Mouse (Mus musculus) forebrain, postnatal 0 days (tissue): ENCODE measurements around the gene Gatad2a. TPM values are rescaled to one million over a fixed set of nuclear protein-coding genes. Genes with fewer than 3 reads are reported as not detected.

Source experiments
- ATAC-seq: fragments of 200-750 bp; cut with Nextera tagmentation; 2 replicates; pipeline ENCODE4 v1.8.0; 2017; ENCODE audit warnings: mild to moderate bottlenecking, moderate library complexity
- DNase-seq: peaks from one replicate; pipeline ENCODE4 v3.0.0-alpha.2; 2015
- H3K27ac ChIP-seq: fragments of 300-500 bp; sonication (generic); 2 replicates; pipeline ENCODE4 v1.5.1; 2014; ENCODE audit warnings: low read depth, mild to moderate bottlenecking, antibody characterized with exemption, low read length, moderate library complexity, mixed read lengths
- H3K27me3 ChIP-seq: fragments of 300-500 bp; sonication (generic); 2 replicates; pipeline ENCODE4 v1.6.1; 2014; ENCODE audit warnings: mild to moderate bottlenecking, low read length, mixed read lengths; ENCODE audit not compliant: insufficient read depth
- H3K36me3 ChIP-seq: fragments of 300-500 bp; sonication (generic); 2 replicates; pipeline ENCODE4 v1.6.1; 2014; ENCODE audit warnings: mild to moderate bottlenecking, moderate library complexity; ENCODE audit not compliant: insufficient read depth
- H3K4me1 ChIP-seq: fragments of 300-500 bp; sonication (generic); 2 replicates; pipeline ENCODE4 v1.6.1; 2014; ENCODE audit warnings: antibody characterized with exemption; ENCODE audit not compliant: insufficient read depth
- H3K4me2 ChIP-seq: fragments of 300-500 bp; sonication (generic); 2 replicates; pipeline ENCODE4 v1.6.1; 2014; ENCODE audit warnings: low read depth, mild to moderate bottlenecking, moderate library complexity
- H3K4me3 ChIP-seq: fragments of 300-500 bp; sonication (generic); 2 replicates; pipeline ENCODE4 v1.5.1; 2014; ENCODE audit warnings: low read depth, low read length, mixed read lengths
- H3K9ac ChIP-seq: fragments of 300-500 bp; sonication (generic); 2 replicates; pipeline ENCODE4 v1.6.1; 2014; ENCODE audit warnings: mild to moderate bottlenecking
- H3K9me3 ChIP-seq: fragments of 300-500 bp; sonication (generic); 2 replicates; pipeline ENCODE4 v1.6.1; 2016; ENCODE audit warnings: low read length
- CTCF ChIP-seq: sonication (generic); IDR thresholded peaks from 2 replicates; pipeline ENCODE4 v1.5.1; 2016; ENCODE audit warnings: antibody characterized with exemption, control low read depth, low read depth
- WGBS: fragments of 180-500 bp; shearing (Covaris S2); extraction: QIAGEN DNeasy Blood & Tissue Kit; methylation state at CpG from one replicate; pipeline ENCODE4 v1.1.7; 2014; 5-methylcytosine and 5-hydroxymethylcytosine counted together
- polyA plus RNA-seq: library from polyadenylated mRNA; unstranded; fragments of >200 nt; fragmentation: Nextera tagmentation; extraction: Ambion mirVana; gene quantifications from 2 replicates; pipeline ENCODE4 v1.2.1, GENCODE M21; 2015
- total RNA-seq: library from RNA; depleted of rRNA; stranded (reverse); fragments of >200 nt; gene quantifications from 2 replicates; pipeline ENCODE4 v1.2.3, GENCODE M21; 2014; rRNA removed

The Gatad2a gene
- total and polyA plus RNA-seq, 2 experiments from 2014 or later: 24.9 to 27.8 TPM

GRCm38 (mm10) chr8:69863387-69864020, 132.7 kb downstream of the Gatad2a start:
- H3K27ac ChIP-seq: no peak overlapping the region
- H3K4me2 ChIP-seq: no peak overlapping the region
- H3K27me3 ChIP-seq: no peaks in the 10 kb centered on the region
- no peaks in the 10 kb centered on the region for H3K4me1 ChIP-seq
- TF ChIP-seq CTCF: no peak
- ATAC-seq: no peak
- no peak for DNase-seq
- no peak overlapping the region for H3K4me3 ChIP-seq
- H3K9me3 ChIP-seq: no peaks in the 10 kb centered on the region
- WGBS: 83% methylated on average over 5 of the region's 5 CpGs
- H3K9ac ChIP-seq: no peak overlapping the region
- H3K36me3 ChIP-seq: peaks cover 14% of the 10 kb centered on the region

GRCm38 (mm10) chr8:69861251-69861650, 134.9 kb downstream of the Gatad2a start:
- Histone ChIP-seq H3K36me3 (peaks cover 14% of the 10 kb centered on the region), H3K9ac (no peak overlapping the region), H3K27me3 (no peaks in the 10 kb centered on the region), H3K4me1 (no peaks in the 10 kb centered on the region), H3K4me3 (no peak overlapping the region), H3K4me2 (no peak overlapping the region), H3K9me3 (no peaks in the 10 kb centered on the region), H3K27ac (no peak overlapping the region)
- 61% methylated on average over 2 of the region's 2 CpGs for WGBS
- no peak for TF ChIP-seq CTCF
- ATAC-seq (no peak), DNase-seq (no peak)

- TF ChIP-seq CTCF: peak; percentile 28; the same call in 1 of the 2 replicates
- Histone ChIP-seq H3K4me1 (no peaks in the 10 kb centered on the region), H3K27me3 (no peaks in the 10 kb centered on the region), H3K4me3 (no peak overlapping the region), H3K9me3 (no peaks in the 10 kb centered on the region), H3K27ac (no peak overlapping the region), H3K36me3 (peaks cover 14% of the 10 kb centered on the region), H3K4me2 (no peak overlapping the region), H3K9ac (no peak overlapping the region)
- WGBS: 53% methylated on average over 4 of the region's 4 CpGs
- ATAC-seq (no peak), DNase-seq (no peak)
Measured at GRCm38 (mm10) chr8:69860807-69861206, 135.4 kb downstream of the Gatad2a start.

Other genes starting within 250 kb of the Gatad2a start
- gene Zfp963, start 246.4 kb downstream of the Gatad2a start, total RNA-seq: 5.0 TPM in 2 replicates
- gene Zfp963, start 246.4 kb downstream of the Gatad2a start, polyA plus RNA-seq: 3.7 and 4.5 TPM in 2 replicates
- gene Gm20422, start 221.5 kb downstream of the Gatad2a start, total RNA-seq: 0.23 and 3.5 TPM in 2 replicates
- gene Gm20422, start 221.5 kb downstream of the Gatad2a start, polyA plus RNA-seq: 0.33 and 1.2 TPM in 2 replicates
- gene Atp13a1, start 205.2 kb downstream of the Gatad2a start, total RNA-seq: 61.0 and 74.4 TPM in 2 replicates
- gene Atp13a1, start 205.2 kb downstream of the Gatad2a start, polyA plus RNA-seq: 37.3 and 39.6 TPM in 2 replicates
- gene Zfp866, start 205.2 kb downstream of the Gatad2a start, total RNA-seq: 47.5 and 59.2 TPM in 2 replicates
- 10.7 and 16.6 TPM in 2 replicates for gene Zfp866, start 205.2 kb downstream of the Gatad2a start, polyA plus RNA-seq
- 47.4 and 47.6 TPM in 2 replicates for gene Gmip, start 187.7 kb downstream of the Gatad2a start, total RNA-seq
- gene Gmip, start 187.7 kb downstream of the Gatad2a start, polyA plus RNA-seq: 33.2 and 35.0 TPM in 2 replicates
- 5.6 and 6.1 TPM in 2 replicates for gene Lpar2, start 174.0 kb downstream of the Gatad2a start, total RNA-seq
- 0.38 and 0.45 TPM in 2 replicates for gene Lpar2, start 174.0 kb downstream of the Gatad2a start, polyA plus RNA-seq
- gene Pbx4, start 163.9 kb downstream of the Gatad2a start, total RNA-seq: 23.3 and 38.8 TPM in 2 replicates
- 90.8 and 92.8 TPM in 2 replicates for gene Pbx4, start 163.9 kb downstream of the Gatad2a start, polyA plus RNA-seq
- 13.5 and 13.8 TPM in 2 replicates for gene Cilp2, start 108.7 kb downstream of the Gatad2a start, total RNA-seq
- 9.5 and 10.1 TPM in 2 replicates for gene Cilp2, start 108.7 kb downstream of the Gatad2a start, polyA plus RNA-seq
- 0.95 TPM in 1 of 2 replicates, not detected in the other for gene Tssk6, start 94.2 kb downstream of the Gatad2a start, total RNA-seq
- 2.9 and 4.1 TPM in 2 replicates for gene Tssk6, start 94.2 kb downstream of the Gatad2a start, polyA plus RNA-seq
- gene Ndufa13, start 93.8 kb downstream of the Gatad2a start, total RNA-seq: 90.7 and 130 TPM in 2 replicates
- gene Ndufa13, start 93.8 kb downstream of the Gatad2a start, polyA plus RNA-seq: 209 and 263 TPM in 2 replicates
- gene Yjefn3, start 93.7 kb downstream of the Gatad2a start, total RNA-seq: 8.9 and 15.0 TPM in 2 replicates
- gene Yjefn3, start 93.7 kb downstream of the Gatad2a start, polyA plus RNA-seq: 15.3 and 16.5 TPM in 2 replicates
- 137 and 142 TPM in 2 replicates for gene Mau2, start 46.4 kb upstream of the Gatad2a start, total RNA-seq
- gene Mau2, start 46.4 kb upstream of the Gatad2a start, polyA plus RNA-seq: 46.6 and 56.2 TPM in 2 replicates
- 19.9 and 20.9 TPM in 2 replicates for gene Sugp1, start 46.4 kb upstream of the Gatad2a start, total RNA-seq
- gene Sugp1, start 46.4 kb upstream of the Gatad2a start, polyA plus RNA-seq: 41.8 and 46.1 TPM in 2 replicates
- 0.92 and 3.0 TPM in 2 replicates for gene Tm6sf2, start 76.5 kb upstream of the Gatad2a start, total RNA-seq
- gene Tm6sf2, start 76.5 kb upstream of the Gatad2a start, polyA plus RNA-seq: 0.18 and 0.56 TPM in 2 replicates
- 0.31 and 0.48 TPM in 2 replicates for gene Hapln4, start 87.1 kb upstream of the Gatad2a start, total RNA-seq
- 0.53 and 0.71 TPM in 2 replicates for gene Hapln4, start 87.1 kb upstream of the Gatad2a start, polyA plus RNA-seq
- 316 and 372 TPM in 2 replicates for gene Ncan, start 124.5 kb upstream of the Gatad2a start, total RNA-seq
- gene Ncan, start 124.5 kb upstream of the Gatad2a start, polyA plus RNA-seq: 112 and 209 TPM in 2 replicates
- gene Nr2c2ap, start 134.9 kb upstream of the Gatad2a start, total RNA-seq: 6.6 and 7.2 TPM in 2 replicates
- 55.9 and 58.0 TPM in 2 replicates for gene Nr2c2ap, start 134.9 kb upstream of the Gatad2a start, polyA plus RNA-seq
- 8.5 and 10.2 TPM in 2 replicates for gene Rfxank, start 142.8 kb upstream of the Gatad2a start, total RNA-seq
- 6.0 and 7.9 TPM in 2 replicates for gene Rfxank, start 142.8 kb upstream of the Gatad2a start, polyA plus RNA-seq
- 59.3 and 74.9 TPM in 2 replicates for gene Borcs8, start 143.1 kb upstream of the Gatad2a start, total RNA-seq
- gene Borcs8, start 143.1 kb upstream of the Gatad2a start, polyA plus RNA-seq: 56.5 and 64.4 TPM in 2 replicates
- 0.90 TPM in 1 of 2 replicates, not detected in the other for gene Mef2b, start 143.3 kb upstream of the Gatad2a start, total RNA-seq
- 1.3 and 1.7 TPM in 2 replicates for gene Mef2b, start 143.3 kb upstream of the Gatad2a start, polyA plus RNA-seq
- gene Tmem161a, start 176.0 kb upstream of the Gatad2a start, total RNA-seq: 60.7 and 74.9 TPM in 2 replicates
- gene Tmem161a, start 176.0 kb upstream of the Gatad2a start, polyA plus RNA-seq: 43.3 and 52.7 TPM in 2 replicates
- gene Slc25a42, start 215.9 kb upstream of the Gatad2a start, total RNA-seq: 11.7 and 12.0 TPM in 2 replicates
- gene Slc25a42, start 215.9 kb upstream of the Gatad2a start, polyA plus RNA-seq: 4.6 and 6.2 TPM in 2 replicates
- 119 and 129 TPM in 2 replicates for gene Sugp2, start 237.8 kb upstream of the Gatad2a start, total RNA-seq
- gene Sugp2, start 237.8 kb upstream of the Gatad2a start, polyA plus RNA-seq: 50.9 and 65.0 TPM in 2 replicates
- gene Armc6, start 238.1 kb upstream of the Gatad2a start, total RNA-seq: 108 and 136 TPM in 2 replicates
- 119 and 122 TPM in 2 replicates for gene Armc6, start 238.1 kb upstream of the Gatad2a start, polyA plus RNA-seq